Mouse (Mus musculus) heart, postnatal 0 days (tissue): ENCODE measurements around the gene Mertk.

Source experiments
- CTCF ChIP-seq: IDR thresholded peaks from 2 replicates; pipeline ENCODE4 v1.5.1; 2016; ENCODE audit warnings: antibody characterized with exemption, control low read depth, low read depth
- EP300 ChIP-seq: IDR thresholded peaks from 2 replicates; pipeline ENCODE4 v1.6.1; 2016; ENCODE audit warnings: antibody characterized with exemption, low read depth

GRCm38 (mm10) chr2:128698140-128698692, 540 bp upstream of the Mertk start:
- TF ChIP-seq CTCF (peak; percentile 97), EP300 (peak; percentile 69; the same call in 1 of the 2 replicates)
